Mouse (Mus musculus) right cerebral cortex, postnatal 4 days (tissue): ENCODE results near the gene Opa1.

Experiments used
- DNase-seq: peaks from one replicate; pipeline ENCODE4 v3.0.0-alpha.2; 2022

The Opa1 gene

GRCm38 (mm10) chr16:29656901-29657300, 77.8 kb downstream of the Opa1 start:
- no peak for DNase-seq

- DNase-seq: peak; percentile 41
Measured at GRCm38 (mm10) chr16:29657650-29658548, 78.8 kb downstream of the Opa1 start.

- no peak for DNase-seq
Measured at GRCm38 (mm10) chr16:29659101-29659810, 80.1 kb downstream of the Opa1 start.

- DNase-seq: no peak
Measured at GRCm38 (mm10) chr16:29663042-29663758, 84.1 kb downstream of the Opa1 start.

GRCm38 (mm10) chr16:29664392-29664791, 85.3 kb downstream of the Opa1 start:
- no peak for DNase-seq

- no peak for DNase-seq
Measured at GRCm38 (mm10) chr16:29666991-29667701, 88.0 kb downstream of the Opa1 start.

GRCm38 (mm10) chr16:29667702-29668061, 88.5 kb downstream of the Opa1 start:
- DNase-seq: no peak

GRCm38 (mm10) chr16:29668451-29668850, 89.3 kb downstream of the Opa1 start:
- DNase-seq: no peak

- DNase-seq: no peak
Measured at GRCm38 (mm10) chr16:29670806-29671205, 91.7 kb downstream of the Opa1 start.

- DNase-seq: no peak
Measured at GRCm38 (mm10) chr16:29673230-29673629, 94.1 kb downstream of the Opa1 start.

GRCm38 (mm10) chr16:29679607-29680006, 100.5 kb downstream of the Opa1 start:
- no peak for DNase-seq

- no peak for DNase-seq
Measured at GRCm38 (mm10) chr16:29680548-29681175, 101.5 kb downstream of the Opa1 start.

GRCm38 (mm10) chr16:29682555-29683431, 103.7 kb downstream of the Opa1 start:
- DNase-seq: no peak

GRCm38 (mm10) chr16:29683563-29683962, 104.4 kb downstream of the Opa1 start:
- DNase-seq: peak; percentile 22

GRCm38 (mm10) chr16:29684111-29684510, 105.0 kb downstream of the Opa1 start:
- no peak for DNase-seq

- no peak for DNase-seq
Measured at GRCm38 (mm10) chr16:29684641-29685040, 105.5 kb downstream of the Opa1 start.

GRCm38 (mm10) chr16:29686141-29686540, 107.0 kb downstream of the Opa1 start:
- DNase-seq: no peak

- no peak for DNase-seq
Measured at GRCm38 (mm10) chr16:29687987-29688885, 109.1 kb downstream of the Opa1 start.

- no peak for DNase-seq
Measured at GRCm38 (mm10) chr16:29689187-29689819, 110.2 kb downstream of the Opa1 start.
